Mouse (Mus musculus) myocyte (in vitro differentiated cells): ENCODE measurements around the gene Tmeff1. TPM values are rescaled to one million over a fixed set of nuclear protein-coding genes. Genes with fewer than 3 reads are reported as not detected.

Experiments used
- H3K27me3 ChIP-seq: one replicate; pipeline ENCODE4 v1.6.1; 2011; ENCODE audit not compliant: control insufficient read depth, insufficient read depth, insufficient read length
- H3K36me3 ChIP-seq: one replicate; pipeline ENCODE4 v1.6.1; 2011; ENCODE audit not compliant: control insufficient read depth, insufficient read depth
- H3K4me2 ChIP-seq: one replicate; pipeline ENCODE4 v1.6.1; 2011; ENCODE audit warnings: low read depth, control low read depth
- H3K4me3 ChIP-seq: one replicate; pipeline ENCODE4 v1.5.1; 2011; ENCODE audit warnings: mild to moderate bottlenecking, control low read depth, moderate library complexity
- H3K79me2 ChIP-seq: one replicate; pipeline ENCODE4 v1.6.1; 2011; ENCODE audit not compliant: control insufficient read depth, insufficient read depth
- H3ac ChIP-seq: one replicate; pipeline ENCODE4 v1.6.1; 2011; ENCODE audit not compliant: control insufficient read depth, insufficient read length
- CEBPB ChIP-seq: IDR thresholded peaks from 2 replicates; pipeline ENCODE4 v1.6.1; 2011; ENCODE audit warnings: mild to moderate bottlenecking, moderate library complexity; ENCODE audit not compliant: poor library complexity, insufficient read depth, severe bottlenecking
- E2F4 ChIP-seq: IDR thresholded peaks from one replicate; pipeline ENCODE4 v1.6.1; 2011; ENCODE audit warnings: mild to moderate bottlenecking, control low read depth, moderate library complexity; ENCODE audit not compliant: insufficient read depth
- MAX ChIP-seq: IDR thresholded peaks from one replicate; pipeline ENCODE4 v1.6.1; 2011; ENCODE audit warnings: low read depth, mild to moderate bottlenecking, control low read depth
- MYOD1 ChIP-seq, 3 experiments: IDR thresholded peaks; one replicate each; pipeline ENCODE4 v1.6.1; 2011; ENCODE audit warnings: control low read depth in 2 of 3, low read depth in 2 of 3, mild to moderate bottlenecking in 2 of 3, moderate library complexity in 1 of 3; ENCODE audit not compliant: insufficient read length in 2 of 3, control insufficient read depth in 1 of 3
- MYOG ChIP-seq, 3 experiments: IDR thresholded peaks; one replicate each; pipeline ENCODE4 v1.6.1; 2011; ENCODE audit warnings: control low read depth in 2 of 3, low read depth in 2 of 3, mild to moderate bottlenecking in 2 of 3; ENCODE audit not compliant: insufficient read length in 2 of 3, control insufficient read depth in 1 of 3, insufficient read depth in 1 of 3
- POLR2A ChIP-seq: IDR thresholded peaks from one replicate; pipeline ENCODE4 v1.6.1; 2011; ENCODE audit warnings: low read depth, mild to moderate bottlenecking, control low read depth, moderate library complexity; ENCODE audit not compliant: insufficient read length
- POLR2AphosphoS2 ChIP-seq: IDR thresholded peaks from one replicate; pipeline ENCODE4 v1.6.1; 2011; ENCODE audit warnings: low read depth, control low read depth; ENCODE audit not compliant: insufficient read length
- REST ChIP-seq: IDR thresholded peaks from one replicate; pipeline ENCODE4 v1.6.1; 2011; ENCODE audit warnings: mild to moderate bottlenecking, control low read depth, moderate library complexity; ENCODE audit not compliant: insufficient read depth, insufficient read length
- SRF ChIP-seq: IDR thresholded peaks from one replicate; pipeline ENCODE4 v1.6.1; 2011; ENCODE audit warnings: low read depth; ENCODE audit not compliant: control insufficient read depth, insufficient read length
- TCF12 ChIP-seq: IDR thresholded peaks from one replicate; pipeline ENCODE4 v1.6.1; 2011; ENCODE audit warnings: mild to moderate bottlenecking, control low read depth; ENCODE audit not compliant: poor library complexity, insufficient read depth, severe bottlenecking
- TCF3 ChIP-seq: IDR thresholded peaks from one replicate; pipeline ENCODE4 v1.6.1; 2011; ENCODE audit warnings: low read depth, control low read depth; ENCODE audit not compliant: insufficient read length
- USF1 ChIP-seq: IDR thresholded peaks from one replicate; pipeline ENCODE4 v1.6.1; 2011; ENCODE audit warnings: low read depth, mild to moderate bottlenecking, control low read depth, moderate library complexity
- polyA plus RNA-seq: library from polyadenylated mRNA; unstranded; fragments of >200 nt; fragmentation: generic; extraction: Trizol; gene quantifications from one replicate; pipeline ENCODE4 v1.2.1, GENCODE M21; 2012; ENCODE audit warnings: missing spikeins

Tmeff1 gene
- polyA plus RNA-seq, result 19.6 TPM

DNA sequence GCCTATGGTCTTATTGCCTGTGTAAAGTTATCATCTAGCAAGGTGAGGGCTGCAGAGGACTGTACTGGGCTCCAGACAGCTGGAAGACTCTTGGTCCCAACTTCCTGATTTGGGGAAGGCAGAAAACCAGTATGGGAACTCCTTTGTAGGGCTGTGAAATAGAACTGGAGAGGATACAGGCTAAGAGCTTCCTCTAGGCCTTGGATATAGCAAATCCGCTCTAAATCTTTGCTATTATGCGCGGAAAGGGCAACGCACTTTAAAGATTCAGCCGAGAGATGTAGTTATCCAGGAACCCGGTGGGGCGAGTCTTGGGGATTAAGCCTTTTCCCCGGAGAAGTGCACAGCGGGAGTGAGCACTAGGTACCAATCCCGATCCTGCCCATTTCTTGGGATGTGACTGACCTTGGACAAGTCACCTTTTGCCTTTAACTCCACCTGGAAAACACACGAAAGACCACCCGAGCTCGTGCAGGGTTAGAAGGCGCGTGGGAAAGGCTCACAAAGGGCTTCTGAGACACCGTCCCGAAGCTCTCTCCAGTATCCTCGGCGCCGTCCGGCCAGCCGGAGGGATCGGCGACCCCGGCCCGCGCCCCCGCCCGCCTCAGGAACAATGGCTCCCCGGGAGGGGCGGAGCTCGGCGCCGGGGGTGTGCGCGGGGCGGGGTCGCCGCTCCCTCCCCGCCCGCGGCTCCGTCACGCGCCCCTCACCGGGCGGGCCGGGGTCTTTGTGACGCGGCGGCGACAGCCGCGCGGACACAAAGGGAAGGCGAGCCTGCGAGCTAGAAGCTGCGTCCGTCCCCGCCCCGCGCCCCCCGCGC is at the start of gene Tmeff1:
Gene Tmeff1, plus strand, starts transcription at position 754 of the 820 bp plus-strand sequence.
- Histone ChIP-seq H3ac (peak within 1 kb of the TSS; percentile 29), H3K27me3 (no peaks in the 10 kb centered on the region), H3K79me2 (peaks cover 32% of the 10 kb centered on the region), H3K4me3 (peak within 1 kb of the TSS; percentile 62), H3K36me3 (no peaks in the 10 kb centered on the region), H3K4me2 (peak within 1 kb of the TSS; percentile 70)
- peak; percentile 37 for TF ChIP-seq POLR2A
- no peak for TF ChIP-seq TCF3
- TF ChIP-seq REST, result no peak

DNA sequence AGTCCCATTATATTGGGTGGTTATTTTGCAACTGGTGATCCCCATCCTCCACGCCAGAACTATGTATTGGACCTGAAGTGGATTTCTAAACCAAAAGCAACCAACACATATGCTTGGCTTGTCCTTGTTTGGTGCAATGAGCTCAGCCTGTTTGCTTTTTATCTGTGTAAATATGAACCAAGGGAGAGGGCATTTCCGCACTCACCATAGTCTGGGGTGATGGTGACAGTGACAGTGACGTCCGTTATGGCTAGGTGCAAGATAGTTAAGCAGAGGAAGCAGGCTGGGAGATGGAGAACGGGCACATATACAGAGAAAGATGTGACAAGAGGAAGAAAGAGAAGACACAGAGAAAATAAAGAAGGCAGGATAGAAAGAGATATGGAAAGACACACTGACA is 48.7 kb upstream of the Tmeff1 start:
- Histone ChIP-seq H3K36me3 (no peaks in the 10 kb centered on the region), H3K79me2 (peaks cover 7% of the 10 kb centered on the region), H3K4me2 (no peak overlapping the region), H3ac (no peak overlapping the region), H3K4me3 (no peak overlapping the region), H3K27me3 (no peaks in the 10 kb centered on the region)
- TF ChIP-seq CEBPB, result no peak
- TF ChIP-seq TCF12, result no peak
- no peak for TF ChIP-seq SRF
- no peak for TF ChIP-seq REST
- no peak for TF ChIP-seq TCF3
- no peak for TF ChIP-seq MYOD1 (IDR thresholded peaks at IDR 0.05; ENCODE audit: control insufficient read depth in 1 of 3, insufficient read length in 2 of 3, low read depth in 2 of 3)
- no peak for TF ChIP-seq E2F4
- TF ChIP-seq MAX, result no peak
- no peak for TF ChIP-seq POLR2AphosphoS2
- TF ChIP-seq POLR2A, result no peak
- TF ChIP-seq USF1, result no peak
- TF ChIP-seq MYOG (IDR thresholded peaks at IDR 0.05; ENCODE audit: control insufficient read depth in 1 of 3, insufficient read depth in 1 of 3, insufficient read length in 2 of 3, low read depth in 2 of 3), result no peak

DNA sequence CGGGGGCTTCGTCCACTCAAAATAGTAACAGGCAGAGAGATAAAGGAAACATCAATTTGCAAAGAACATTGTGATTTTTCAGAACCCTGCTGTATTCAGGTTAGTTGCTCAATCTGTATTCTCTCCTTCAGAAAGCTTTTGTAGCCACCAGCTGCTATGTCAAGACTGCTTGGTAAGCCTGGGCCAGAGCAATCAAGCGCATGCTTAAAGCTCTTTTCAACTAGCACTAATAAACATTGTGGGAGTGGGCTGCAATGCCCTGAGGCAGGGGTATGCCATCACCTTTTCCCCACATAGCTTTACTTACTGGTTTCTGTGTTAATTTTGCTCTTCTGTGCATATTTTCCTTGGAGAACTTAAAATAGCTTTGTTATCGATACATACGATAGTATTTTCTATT is 48.0 kb upstream of the Tmeff1 start:
- no peak overlapping the region for H3ac ChIP-seq
- peaks cover 14% of the 10 kb centered on the region for H3K79me2 ChIP-seq
- no peak overlapping the region for H3K4me2 ChIP-seq
- no peaks in the 10 kb centered on the region for H3K36me3 ChIP-seq
- no peaks in the 10 kb centered on the region for H3K27me3 ChIP-seq
- H3K4me3 ChIP-seq, result no peak overlapping the region
- TF ChIP-seq CEBPB (no peak), POLR2AphosphoS2 (no peak), TCF12 (no peak), MAX (no peak), USF1 (no peak), SRF (no peak), TCF3 (no peak), POLR2A (no peak), MYOG (IDR thresholded peaks at IDR 0.05; ENCODE audit: control insufficient read depth in 1 of 3, insufficient read depth in 1 of 3, insufficient read length in 2 of 3, low read depth in 2 of 3) (no peak), REST (no peak), MYOD1 (IDR thresholded peaks at IDR 0.05; ENCODE audit: control insufficient read depth in 1 of 3, insufficient read length in 2 of 3, low read depth in 2 of 3) (no peak), E2F4 (no peak)

DNA sequence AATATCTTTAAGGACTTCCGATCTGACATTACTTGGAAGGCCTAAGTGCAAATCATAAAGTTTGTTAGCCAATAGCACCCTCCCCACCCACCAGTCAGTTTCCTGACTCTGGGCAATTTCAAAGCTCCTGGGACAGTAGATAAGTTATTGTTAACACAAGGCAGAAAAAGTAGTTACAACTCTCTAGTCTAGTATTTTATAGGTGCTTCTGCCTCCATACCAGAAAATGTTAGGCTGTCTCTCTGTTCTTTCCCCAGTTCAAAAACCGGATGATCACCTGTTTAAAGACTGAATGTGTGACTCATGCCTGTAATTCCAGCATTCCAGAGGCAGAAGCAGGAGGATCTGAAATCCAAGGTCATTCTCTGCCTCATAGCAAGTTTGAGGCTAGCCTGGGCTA is 46.4 kb upstream of the Tmeff1 start:
- peaks cover 28% of the 10 kb centered on the region for H3K79me2 ChIP-seq
- no peak overlapping the region for H3K4me3 ChIP-seq
- TF ChIP-seq MYOD1 (IDR thresholded peaks at IDR 0.05; ENCODE audit: control insufficient read depth in 1 of 3, insufficient read length in 2 of 3, low read depth in 2 of 3) (no peak), CEBPB (no peak), REST (no peak), SRF (no peak), MAX (no peak), POLR2AphosphoS2 (no peak), MYOG (IDR thresholded peaks at IDR 0.05; ENCODE audit: control insufficient read depth in 1 of 3, insufficient read depth in 1 of 3, insufficient read length in 2 of 3, low read depth in 2 of 3) (no peak), TCF12 (no peak), USF1 (no peak), E2F4 (no peak), TCF3 (no peak), POLR2A (no peak)
- no peaks in the 10 kb centered on the region for H3K36me3 ChIP-seq
- no peak overlapping the region for H3K4me2 ChIP-seq
- H3K27me3 ChIP-seq, result no peaks in the 10 kb centered on the region
- H3ac ChIP-seq, result no peak overlapping the region
